Mouse (Mus musculus): ENCODE data around the gene Gng3.

- no peak for TF ChIP-seq CTCF (IDR thresholded peaks at IDR 0.05; ENCODE audit: control insufficient read depth, insufficient read depth, insufficient read length)
- TF ChIP-seq MAX (IDR thresholded peaks at IDR 0.05), result no peak
- no peak for TF ChIP-seq CEBPB (IDR thresholded peaks at IDR 0.05; ENCODE audit: low read depth)
- TF ChIP-seq USF1 (IDR thresholded peaks at IDR 0.05; ENCODE audit: low read depth), result no peak
- TF ChIP-seq MYOG (IDR thresholded peaks at IDR 0.05; ENCODE audit: control insufficient read depth, extremely low read depth, insufficient read length), result no peak
- TF ChIP-seq FOSL1 (IDR thresholded peaks at IDR 0.05; ENCODE audit: insufficient read depth, low read length, poor library complexity, severe bottlenecking), result no peak
- no peak for TF ChIP-seq MYOD1 (IDR thresholded peaks at IDR 0.05; ENCODE audit: control insufficient read depth, insufficient read length, low read depth)
Observed at GRCm38 (mm10) chr19:8852236-8852928, 13.4 kb upstream of the Gng3 start.

Measured in C2C12 (cell line).